Mouse (Mus musculus) adrenal gland (tissue): Measurements from ENCODE around the gene Lcorl.

Source experiments
- intact Hi-C: fragments of 180-260 bp; cut with DNase I; formaldehyde crosslinking; loops from one replicate; pipeline ENCODE4 v1.15.1; 2025
- long read RNA-seq, 2 experiments: library from polyadenylated mRNA; unstranded; transcript quantifications; one replicate each; pipeline ENCODE4 v2.0.0; 2020; ENCODE audit warnings: borderline replicate concordance in 1 of 2; ENCODE audit not compliant: insufficient replicate concordance in 1 of 2

The Lcorl gene
- long read RNA-seq, experiment 1, full-length matches to known transcripts, result 1 of 5 reads
- long read RNA-seq, experiment 1, partial matches to known transcripts, result 0 of 5 reads
- long read RNA-seq, experiment 1, other reads (novel, unspliced or antisense), result 4 of 5 reads
- long read RNA-seq, experiment 2, partial matches to known transcripts, result 2 of 6 reads
- long read RNA-seq, experiment 2, other reads (novel, unspliced or antisense), result 4 of 6 reads

- intact Hi-C loops, result no loop called here
Measured at GRCm38 (mm10) chr5:45857254-45858011, at the start of gene Lcorl. Lcorl (minus strand) TSS chr5:45857615.

GRCm38 (mm10) chr5:45904683-45905082, 47.3 kb upstream of the Lcorl start:
- intact Hi-C loops, result no loop called here

- intact Hi-C loops, result no loop called here
Measured at GRCm38 (mm10) chr5:45903246-45903645, 45.8 kb upstream of the Lcorl start.

- intact Hi-C loops, result no loop called here
Measured at GRCm38 (mm10) chr5:45895362-45895761, 37.9 kb upstream of the Lcorl start.

- intact Hi-C loops, result no loop called here
Measured at GRCm38 (mm10) chr5:45893696-45894095, 36.3 kb upstream of the Lcorl start.

GRCm38 (mm10) chr5:45876328-45876727, 18.9 kb upstream of the Lcorl start:
- intact Hi-C loops, result no loop called here

- intact Hi-C loops, result no loop called here
Measured at GRCm38 (mm10) chr5:45875472-45875871, 18.1 kb upstream of the Lcorl start.

- intact Hi-C loops, result no loop called here
Measured at GRCm38 (mm10) chr5:45874284-45875030, 17.0 kb upstream of the Lcorl start.

- intact Hi-C loops, result no loop called here
Measured at GRCm38 (mm10) chr5:45858368-45858767, 953 bp upstream of the Lcorl start.

- intact Hi-C loops, result no loop called here
Measured at GRCm38 (mm10) chr5:45856876-45857253, 550 bp downstream of the Lcorl start.

GRCm38 (mm10) chr5:45856303-45856821, 1.1 kb downstream of the Lcorl start:
- intact Hi-C loops, result no loop called here

GRCm38 (mm10) chr5:45855526-45856302, 1.7 kb downstream of the Lcorl start:
- intact Hi-C loops, result no loop called here

GRCm38 (mm10) chr5:45844723-45845122, 12.7 kb downstream of the Lcorl start:
- intact Hi-C loops, result no loop called here

- intact Hi-C loops, result no loop called here
Measured at GRCm38 (mm10) chr5:45835131-45835530, 22.3 kb downstream of the Lcorl start.

- intact Hi-C loops, result no loop called here
Measured at GRCm38 (mm10) chr5:45811527-45811926, 45.9 kb downstream of the Lcorl start.

GRCm38 (mm10) chr5:45791864-45792263, 65.6 kb downstream of the Lcorl start:
- intact Hi-C loops, result no loop called here

GRCm38 (mm10) chr5:45790221-45790620, 67.2 kb downstream of the Lcorl start:
- intact Hi-C loops, result no loop called here

GRCm38 (mm10) chr5:45757502-45758121, 99.8 kb downstream of the Lcorl start:
- intact Hi-C loops, result loop anchor here (1.0 kb wide), 1 partner anchor 590 kb away; no protein-coding TSS in a partner anchor

- intact Hi-C loops, result no loop called here
Measured at GRCm38 (mm10) chr5:45737911-45738310, 119.5 kb downstream of the Lcorl start.

GRCm38 (mm10) chr5:45733751-45734150, 123.7 kb downstream of the Lcorl start:
- intact Hi-C loops, result no loop called here
